Mouse (Mus musculus): ENCODE measurements around the gene Chsy1. TPM values are rescaled to one million over a fixed set of nuclear protein-coding genes. Genes with fewer than 3 reads are reported as not detected.

Chsy1 gene
- polyA plus RNA-seq, 1 experiment from 2014 or later, result 9.9 TPM

DNA sequence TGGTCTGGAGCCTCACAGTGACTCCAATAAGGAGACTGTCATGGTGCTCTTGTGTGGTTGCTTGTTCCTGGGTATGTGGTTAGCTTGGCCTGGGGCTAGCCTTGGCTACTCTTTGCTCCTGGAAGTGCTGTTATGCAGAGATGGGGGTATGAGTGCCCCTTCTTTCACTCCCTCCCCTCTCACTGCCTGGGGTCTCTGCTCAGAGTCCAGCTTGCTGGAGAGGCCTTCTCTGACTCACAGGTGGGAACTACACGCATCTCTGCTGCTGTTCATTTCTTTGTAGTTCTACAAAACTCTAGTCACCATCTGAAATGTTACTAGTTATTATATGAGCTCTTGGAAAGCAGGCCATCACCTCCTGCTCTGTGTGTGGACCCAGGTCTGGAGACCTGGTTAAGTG, 53.7 kb downstream of the Chsy1 start:
- H3K9ac ChIP-seq (replicated peaks), result no peak overlapping the region
- ATAC-seq (ENCODE audit: low FRiP score), result no peak
- 89% methylated on average over 1 of the region's 1 CpGs for WGBS

DNA sequence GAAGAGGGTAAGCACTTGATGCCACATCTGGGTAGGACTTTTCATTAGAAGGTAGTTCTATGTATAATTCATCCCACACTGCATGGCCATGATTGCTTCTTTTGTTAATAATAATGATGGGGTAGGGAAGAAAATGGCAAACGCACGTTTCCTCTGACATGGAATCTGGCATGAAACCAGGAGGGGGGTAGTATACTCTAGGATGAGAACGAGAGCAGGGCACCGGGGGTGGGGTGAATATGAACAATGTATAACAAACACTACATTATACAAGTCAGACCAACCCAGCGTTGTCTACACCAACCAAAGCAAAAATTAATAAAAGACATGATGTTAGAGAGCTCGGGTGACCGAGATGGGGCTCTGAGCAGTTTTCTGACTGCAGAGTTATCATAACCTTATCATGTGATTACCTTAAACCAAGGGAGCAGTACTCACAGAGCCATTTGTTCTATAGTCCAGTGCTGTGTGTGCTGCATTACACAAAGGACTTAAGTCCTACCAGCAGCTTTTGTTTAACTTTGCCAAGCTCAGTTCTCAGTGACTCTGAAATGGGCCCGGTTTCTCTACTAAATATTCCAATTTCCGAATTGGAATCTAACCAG, 55.2 kb downstream of the Chsy1 start:
- WGBS, result 70% methylated on average over 9 of the region's 9 CpGs
- no peaks in the 10 kb centered on the region for H3K36me3 ChIP-seq
- no peaks in the 10 kb centered on the region for H3K9me3 ChIP-seq (replicated peaks)
- ATAC-seq (ENCODE audit: low FRiP score), result no peak
- no peak overlapping the region for H3K9ac ChIP-seq (replicated peaks)
- H3K27ac ChIP-seq (replicated peaks), result no peak overlapping the region; the same call in 1 of the 2 replicates
- no peak overlapping the region for H3K4me2 ChIP-seq
- H3K4me3 ChIP-seq (replicated peaks), result no peak overlapping the region
- H3K27me3 ChIP-seq (replicated peaks), result no peaks in the 10 kb centered on the region
- peaks cover 17% of the 10 kb centered on the region for H3K4me1 ChIP-seq

More for the DNA sequence above, 53.7 kb downstream of the Chsy1 start:
- Histone ChIP-seq H3K36me3 (no peaks in the 10 kb centered on the region), H3K27me3 (replicated peaks) (no peaks in the 10 kb centered on the region), H3K4me1 (peaks cover 19% of the 10 kb centered on the region), H3K4me2 (no peak overlapping the region), H3K27ac (replicated peaks) (no peak overlapping the region), H3K9me3 (replicated peaks) (no peaks in the 10 kb centered on the region), H3K4me3 (replicated peaks) (no peak overlapping the region)

DNA sequence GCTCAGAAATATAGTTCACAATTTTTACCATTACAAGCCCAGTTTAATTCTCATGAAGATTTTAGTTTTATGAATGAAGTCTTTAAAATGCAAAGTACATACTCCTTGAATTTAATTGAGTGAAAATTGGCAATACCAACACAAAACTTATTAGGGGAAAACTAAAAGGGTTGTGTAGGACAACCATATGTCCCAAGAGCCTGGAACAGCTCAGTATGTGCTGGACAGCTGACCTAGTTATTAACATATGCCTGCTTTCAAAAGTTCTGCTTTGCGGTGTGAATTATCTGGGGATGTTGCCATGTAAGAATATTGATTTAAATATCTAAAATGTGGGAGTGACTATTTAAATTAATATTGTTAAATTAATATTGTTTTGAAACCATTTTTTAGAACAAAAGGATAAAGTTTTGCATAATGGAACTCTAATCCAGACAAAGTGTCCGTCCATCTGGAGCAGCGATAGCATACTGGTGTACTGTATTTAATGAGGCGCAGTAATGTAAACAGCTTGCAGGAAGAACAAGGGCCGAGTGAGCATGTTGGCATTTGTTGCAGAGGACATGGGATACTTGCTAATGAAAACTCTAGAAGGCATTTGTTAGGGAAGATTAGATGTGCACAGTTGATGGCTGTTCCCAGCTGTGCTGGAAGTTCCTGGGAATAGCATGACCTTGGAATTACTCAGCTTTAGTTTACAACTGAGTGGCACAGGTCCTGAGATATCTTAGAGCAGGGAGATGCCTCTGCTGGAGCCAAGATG, 55.9 kb downstream of the Chsy1 start:
- no peak for ATAC-seq (ENCODE audit: low FRiP score)

DNA sequence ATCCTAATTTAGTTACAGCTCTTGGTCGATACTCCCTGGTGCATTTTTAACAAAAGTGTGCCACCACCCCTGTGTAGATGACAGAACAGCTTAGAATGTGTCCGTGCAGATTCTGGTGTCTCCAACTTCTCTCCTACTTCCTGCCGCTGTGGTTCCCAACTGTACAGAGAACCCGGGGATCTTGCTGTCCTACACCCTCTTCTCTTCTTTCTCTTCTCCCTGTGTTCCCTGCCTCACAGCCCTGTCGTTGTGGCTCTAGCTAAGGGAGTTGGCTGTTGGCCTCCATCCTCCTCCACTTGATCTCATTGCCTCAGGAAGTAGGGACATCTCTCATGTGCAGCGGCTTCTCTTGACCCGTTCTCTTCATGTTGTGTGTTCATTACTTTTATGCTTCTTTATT, 59.6 kb downstream of the Chsy1 start:
- H3K36me3 ChIP-seq, result peaks cover 22% of the 10 kb centered on the region
- no peak overlapping the region for H3K4me3 ChIP-seq (replicated peaks)
- ATAC-seq (ENCODE audit: low FRiP score), result no peak
- H3K27ac ChIP-seq (replicated peaks), result no peak overlapping the region
- no peaks in the 10 kb centered on the region for H3K9me3 ChIP-seq (replicated peaks)
- H3K4me1 ChIP-seq, result peaks cover 13% of the 10 kb centered on the region
- H3K4me2 ChIP-seq, result no peak overlapping the region
- no peak overlapping the region for H3K9ac ChIP-seq (replicated peaks)
- H3K27me3 ChIP-seq (replicated peaks), result no peaks in the 10 kb centered on the region
- 93% methylated on average over 7 of the region's 7 CpGs for WGBS

More for the DNA sequence above, 55.9 kb downstream of the Chsy1 start:
- Histone ChIP-seq H3K4me3 (replicated peaks) (no peak overlapping the region), H3K9me3 (replicated peaks) (no peaks in the 10 kb centered on the region), H3K4me2 (no peak overlapping the region), H3K9ac (replicated peaks) (no peak overlapping the region), H3K27ac (replicated peaks) (no peak overlapping the region), H3K4me1 (peaks cover 13% of the 10 kb centered on the region), H3K27me3 (replicated peaks) (no peaks in the 10 kb centered on the region), H3K36me3 (no peaks in the 10 kb centered on the region)
- WGBS, result 43% methylated on average over 5 of the region's 5 CpGs

DNA sequence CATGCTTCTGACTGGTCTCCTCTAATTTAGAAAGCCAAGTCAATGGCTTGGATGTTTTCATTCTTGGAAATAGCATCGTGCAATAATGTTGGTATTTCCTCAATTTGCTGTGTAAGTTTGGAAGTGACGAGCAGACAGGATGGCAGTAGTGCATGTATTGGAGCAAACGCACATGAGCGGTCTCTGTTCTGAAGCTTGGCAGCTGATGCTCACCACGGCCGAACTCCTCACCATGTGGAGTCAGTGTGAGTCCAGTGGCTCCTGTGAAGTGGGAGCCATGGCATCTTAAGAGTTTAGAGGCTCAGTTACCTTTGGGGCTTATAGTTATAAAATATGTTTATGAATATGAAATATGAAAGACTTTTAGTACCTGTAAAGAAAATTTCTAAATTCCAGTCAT, 60.2 kb downstream of the Chsy1 start:
- 88% methylated on average over 6 of the region's 6 CpGs for WGBS
- Histone ChIP-seq H3K27me3 (replicated peaks) (no peaks in the 10 kb centered on the region), H3K4me1 (peaks cover 7% of the 10 kb centered on the region; the same call in 1 of the 2 replicates), H3K9me3 (replicated peaks) (no peaks in the 10 kb centered on the region), H3K36me3 (peaks cover 28% of the 10 kb centered on the region), H3K4me2 (no peak overlapping the region), H3K27ac (replicated peaks) (no peak overlapping the region), H3K9ac (replicated peaks) (no peak overlapping the region), H3K4me3 (replicated peaks) (no peak overlapping the region)
- ATAC-seq (ENCODE audit: low FRiP score), result no peak

DNA sequence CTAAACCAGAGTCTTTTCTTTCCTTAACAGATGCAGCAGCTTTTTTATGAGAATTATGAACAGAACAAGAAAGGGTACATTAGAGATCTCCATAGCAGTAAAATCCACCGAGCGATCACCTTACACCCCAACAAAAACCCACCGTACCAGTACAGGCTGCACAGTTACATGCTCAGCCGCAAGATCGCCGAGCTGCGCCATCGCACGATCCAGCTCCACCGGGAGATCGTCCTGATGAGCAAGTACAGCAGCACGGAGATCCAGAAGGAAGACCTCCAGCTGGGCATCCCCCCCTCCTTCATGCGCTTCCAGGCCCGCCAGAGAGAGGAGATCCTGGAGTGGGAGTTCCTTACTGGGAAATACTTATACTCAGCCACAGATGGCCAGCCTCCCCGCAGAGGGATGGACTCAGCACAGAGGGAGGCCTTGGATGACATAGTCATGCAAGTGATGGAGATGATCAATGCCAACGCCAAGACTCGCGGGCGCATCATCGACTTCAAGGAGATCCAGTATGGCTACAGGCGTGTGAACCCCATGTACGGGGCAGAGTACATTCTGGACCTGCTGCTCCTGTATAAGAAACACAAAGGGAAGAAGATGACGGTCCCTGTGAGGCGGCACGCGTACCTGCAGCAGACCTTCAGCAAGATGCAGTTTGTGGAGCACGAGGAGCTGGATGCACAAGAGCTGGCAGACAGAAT, 61.6 kb downstream of the Chsy1 start:
- Histone ChIP-seq H3K27me3 (replicated peaks) (no peaks in the 10 kb centered on the region), H3K27ac (replicated peaks) (no peak overlapping the region), H3K4me3 (replicated peaks) (no peak overlapping the region), H3K4me1 (no peaks in the 10 kb centered on the region), H3K9ac (replicated peaks) (no peak overlapping the region), H3K36me3 (peaks cover 35% of the 10 kb centered on the region), H3K4me2 (no peak overlapping the region), H3K9me3 (replicated peaks) (no peaks in the 10 kb centered on the region)
- ATAC-seq (ENCODE audit: low FRiP score), result no peak
- WGBS, result 94% methylated on average over 27 of the region's 27 CpGs

DNA sequence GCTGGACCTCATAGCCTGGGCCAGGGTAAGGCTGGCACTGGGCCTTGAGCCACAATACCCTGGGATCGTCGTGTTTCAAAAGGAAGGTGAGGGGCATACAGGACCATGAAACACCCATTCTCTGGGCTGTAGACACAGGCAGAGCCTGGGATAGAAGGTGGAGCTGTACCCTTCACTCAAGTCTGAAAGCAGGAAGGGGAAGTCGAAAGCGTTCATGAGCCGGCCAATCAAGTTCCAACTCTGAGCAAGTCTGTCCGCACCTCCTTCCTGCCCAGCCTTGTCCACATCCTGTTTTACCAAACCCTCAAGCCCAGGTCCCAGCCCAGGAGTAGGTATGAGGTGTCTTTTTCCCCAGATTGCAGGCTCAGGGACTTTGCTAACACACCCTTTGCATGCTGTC, 66.4 kb downstream of the Chsy1 start:
- H3K27me3 ChIP-seq (replicated peaks), result no peaks in the 10 kb centered on the region
- no peak overlapping the region for H3K4me2 ChIP-seq
- 94% methylated on average over 6 of the region's 6 CpGs for WGBS
- ATAC-seq (ENCODE audit: low FRiP score), result no peak
- H3K9me3 ChIP-seq (replicated peaks), result no peaks in the 10 kb centered on the region
- no peak overlapping the region for H3K27ac ChIP-seq (replicated peaks)
- no peak overlapping the region for H3K9ac ChIP-seq (replicated peaks)
- peaks cover 33% of the 10 kb centered on the region for H3K36me3 ChIP-seq
- H3K4me1 ChIP-seq, result no peaks in the 10 kb centered on the region
- H3K4me3 ChIP-seq (replicated peaks), result no peak overlapping the region

DNA sequence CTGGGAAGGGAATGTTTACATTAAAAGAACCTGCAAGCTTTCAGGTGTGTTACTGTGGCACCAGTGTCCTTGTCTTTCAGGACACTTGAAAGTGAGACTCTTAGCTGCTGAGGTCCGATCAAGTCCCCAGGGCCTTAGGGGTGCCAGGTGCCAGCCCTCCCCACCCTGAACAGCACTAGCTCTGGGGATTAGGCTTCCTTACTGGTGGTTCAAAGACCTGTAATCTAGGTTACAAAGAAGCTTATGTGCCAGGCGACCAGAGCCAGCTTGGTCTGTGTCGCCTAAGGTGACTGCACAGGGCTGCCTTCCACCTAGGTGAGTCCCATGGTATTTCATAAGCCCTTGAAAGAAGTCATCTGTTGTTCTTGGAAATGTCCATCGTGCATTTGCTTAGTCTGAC, 66.9 kb downstream of the Chsy1 start:
- H3K4me1 ChIP-seq, result no peaks in the 10 kb centered on the region
- H3K27ac ChIP-seq (replicated peaks), result no peak overlapping the region
- no peak overlapping the region for H3K9ac ChIP-seq (replicated peaks)
- H3K9me3 ChIP-seq (replicated peaks), result no peaks in the 10 kb centered on the region
- no peak overlapping the region for H3K4me3 ChIP-seq (replicated peaks)
- no peak for ATAC-seq (ENCODE audit: low FRiP score)
- no peak overlapping the region for H3K4me2 ChIP-seq
- 90% methylated on average over 4 of the region's 4 CpGs for WGBS
- H3K27me3 ChIP-seq (replicated peaks), result no peaks in the 10 kb centered on the region
- H3K36me3 ChIP-seq, result peaks cover 27% of the 10 kb centered on the region

DNA sequence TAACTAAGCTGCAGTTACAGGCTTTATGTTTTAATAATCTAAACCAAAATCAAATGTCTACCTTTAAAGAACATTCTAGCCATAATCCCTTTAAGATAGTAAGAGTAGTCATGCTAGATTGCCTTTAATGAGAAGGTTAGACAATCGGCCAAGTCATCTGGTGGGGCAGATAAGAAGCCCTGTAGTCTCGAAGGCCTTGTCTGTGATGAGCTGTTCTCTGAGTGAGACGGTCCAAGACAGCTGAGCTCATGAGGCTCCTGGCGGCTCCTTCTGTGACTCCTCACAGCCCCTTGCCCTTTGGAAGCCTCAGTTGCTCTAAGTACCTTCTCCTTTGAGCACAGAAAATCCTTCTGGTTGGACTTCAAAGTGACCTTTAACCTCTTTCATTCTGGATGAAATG, 67.6 kb downstream of the Chsy1 start:
- WGBS, result 85% methylated on average over 4 of the region's 4 CpGs
- H3K27me3 ChIP-seq (replicated peaks), result no peaks in the 10 kb centered on the region

DNA sequence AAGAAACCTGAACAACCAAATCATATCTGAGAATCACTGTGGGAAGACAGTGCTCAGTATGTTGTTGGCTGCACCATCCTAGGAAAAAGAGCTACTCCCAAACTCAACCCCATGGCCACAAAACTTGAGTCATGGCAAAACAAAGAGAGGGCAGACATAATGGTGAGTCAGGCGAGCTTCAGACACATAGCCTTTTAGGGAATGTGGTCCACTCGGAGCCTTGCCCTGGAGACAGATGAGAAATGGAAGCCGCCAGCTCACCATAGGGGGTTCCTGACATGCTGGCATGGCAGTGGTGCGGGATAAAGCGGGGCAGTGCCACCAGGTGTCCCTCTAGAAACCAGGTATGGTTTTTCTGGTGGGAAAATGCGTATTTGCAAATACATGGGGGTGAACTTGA, 68.8 kb downstream of the Chsy1 start:
- H3K36me3 ChIP-seq, result peaks cover 14% of the 10 kb centered on the region
- H3K27ac ChIP-seq (replicated peaks), result no peak overlapping the region
- no peak overlapping the region for H3K4me2 ChIP-seq
- H3K9ac ChIP-seq (replicated peaks), result no peak overlapping the region
- H3K4me3 ChIP-seq (replicated peaks), result no peak overlapping the region
- no peak for ATAC-seq (ENCODE audit: low FRiP score)
- no peaks in the 10 kb centered on the region for H3K4me1 ChIP-seq
- no peaks in the 10 kb centered on the region for H3K9me3 ChIP-seq (replicated peaks)
- 83% methylated on average over 6 of the region's 6 CpGs for WGBS
- no peaks in the 10 kb centered on the region for H3K27me3 ChIP-seq (replicated peaks)

More for the DNA sequence above, 67.6 kb downstream of the Chsy1 start:
- no peaks in the 10 kb centered on the region for H3K4me1 ChIP-seq
- H3K27ac ChIP-seq (replicated peaks), result no peak overlapping the region
- H3K36me3 ChIP-seq, result peaks cover 21% of the 10 kb centered on the region
- no peak for ATAC-seq (ENCODE audit: low FRiP score)
- no peak overlapping the region for H3K9ac ChIP-seq (replicated peaks)
- H3K9me3 ChIP-seq (replicated peaks), result no peaks in the 10 kb centered on the region
- no peak overlapping the region for H3K4me3 ChIP-seq (replicated peaks)
- H3K4me2 ChIP-seq, result no peak overlapping the region

DNA sequence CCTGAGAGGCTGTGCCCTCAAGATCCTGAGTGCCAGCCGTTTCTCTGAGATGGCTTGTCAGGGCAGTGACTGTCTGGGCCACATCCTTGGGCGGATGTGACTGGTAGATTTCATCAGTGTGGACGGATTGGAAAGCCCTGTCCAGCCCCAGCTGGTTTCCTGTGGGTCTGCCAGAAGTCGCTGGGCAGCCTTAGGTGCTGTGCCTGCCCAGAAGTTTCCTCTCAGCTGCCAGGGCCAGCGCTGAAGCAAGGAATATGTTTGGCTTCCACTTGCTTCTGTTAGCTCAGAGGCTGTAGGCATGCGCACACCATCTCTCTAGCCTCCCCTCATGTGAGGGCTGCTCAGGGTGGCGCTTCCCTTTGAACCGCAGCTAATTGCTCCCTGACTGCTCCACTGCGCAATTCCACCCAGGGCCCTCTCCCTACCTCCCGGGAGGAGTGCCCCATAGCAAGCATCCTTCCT, 69.8 kb downstream of the Chsy1 start:
- ATAC-seq (ENCODE audit: low FRiP score), result peak; percentile 57; the same call in 1 of the 2 replicates

DNA sequence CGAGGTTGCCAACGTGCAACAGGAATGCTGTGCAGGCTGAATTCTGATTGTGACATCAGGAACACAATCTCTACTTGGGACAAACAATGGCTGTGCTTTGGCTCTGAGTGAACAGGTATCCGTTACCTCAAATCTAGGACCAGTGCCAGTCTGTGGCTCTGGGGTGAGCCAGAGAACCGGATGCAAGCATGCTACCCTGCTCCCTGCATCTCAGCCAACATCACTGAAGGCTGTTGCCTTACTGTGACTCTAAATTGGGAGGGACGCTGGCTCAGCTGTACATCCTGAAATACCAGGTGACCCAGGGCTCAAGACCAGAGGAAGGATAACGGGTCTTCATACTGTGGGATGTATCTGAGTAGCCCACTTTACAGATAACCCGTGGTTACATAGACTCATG, 70.4 kb downstream of the Chsy1 start:
- H3K36me3 ChIP-seq, result peaks cover 5% of the 10 kb centered on the region; the same call in 1 of the 2 replicates
- ATAC-seq (ENCODE audit: low FRiP score), result no peak
- H3K4me1 ChIP-seq, result no peaks in the 10 kb centered on the region
- no peak overlapping the region for H3K4me2 ChIP-seq
- H3K4me3 ChIP-seq (replicated peaks), result no peak overlapping the region
- H3K9ac ChIP-seq (replicated peaks), result no peak overlapping the region
- H3K9me3 ChIP-seq (replicated peaks), result no peaks in the 10 kb centered on the region
- no peaks in the 10 kb centered on the region for H3K27me3 ChIP-seq (replicated peaks)
- WGBS, result 81% methylated on average over 7 of the region's 7 CpGs
- H3K27ac ChIP-seq (replicated peaks), result no peak overlapping the region

More for the DNA sequence above, 69.8 kb downstream of the Chsy1 start:
- Histone ChIP-seq H3K4me3 (replicated peaks) (no peak overlapping the region), H3K4me2 (no peak overlapping the region), H3K36me3 (peaks cover 10% of the 10 kb centered on the region), H3K27me3 (replicated peaks) (no peaks in the 10 kb centered on the region), H3K9me3 (replicated peaks) (no peaks in the 10 kb centered on the region), H3K4me1 (no peaks in the 10 kb centered on the region), H3K9ac (replicated peaks) (no peak overlapping the region), H3K27ac (replicated peaks) (no peak overlapping the region)
- 40% methylated on average over 10 of the region's 10 CpGs for WGBS
